Mouse (Mus musculus) hindbrain, embryonic 13.5 days (tissue): ENCODE measurements around the gene Ldlrad1. TPM values are rescaled to one million over a fixed set of nuclear protein-coding genes. Genes with fewer than 3 reads are reported as not detected.

ENCODE experiments used
- ATAC-seq: fragments of 200-750 bp; cut with Nextera tagmentation; 2 replicates; pipeline ENCODE4 v1.8.0; 2017; ENCODE audit warnings: moderate TSS enrichment; ENCODE audit not compliant: low FRiP score
- H3K27ac ChIP-seq: fragments of 300-500 bp; sonication (generic); 2 replicates; pipeline ENCODE4 v1.5.1; 2015; ENCODE audit warnings: inconsistent platforms, mild to moderate bottlenecking, moderate library complexity
- H3K27me3 ChIP-seq: fragments of 300-500 bp; sonication (generic); 2 replicates; pipeline ENCODE4 v1.6.1; 2015; ENCODE audit warnings: mild to moderate bottlenecking, inconsistent platforms
- H3K36me3 ChIP-seq: fragments of 300-500 bp; sonication (generic); 2 replicates; pipeline ENCODE4 v1.6.1; 2015; ENCODE audit warnings: mild to moderate bottlenecking, inconsistent platforms
- H3K4me1 ChIP-seq: fragments of 300-500 bp; sonication (generic); replicated peaks from 2 replicates; pipeline ENCODE4 v1.6.1; 2015; ENCODE audit warnings: inconsistent platforms
- H3K4me2 ChIP-seq: fragments of 300-500 bp; sonication (generic); 2 replicates; pipeline ENCODE4 v1.6.1; 2015; ENCODE audit warnings: inconsistent platforms, mild to moderate bottlenecking, moderate library complexity
- H3K4me3 ChIP-seq: fragments of 300-500 bp; sonication (generic); 2 replicates; pipeline ENCODE4 v1.5.1; 2015; ENCODE audit warnings: mild to moderate bottlenecking, inconsistent platforms
- H3K9ac ChIP-seq: fragments of 300-500 bp; sonication (generic); 2 replicates; pipeline ENCODE4 v1.6.1; 2015; ENCODE audit warnings: mild to moderate bottlenecking, inconsistent platforms
- H3K9me3 ChIP-seq: fragments of 300-500 bp; sonication (generic); 2 replicates; pipeline ENCODE4 v1.6.1; 2016; ENCODE audit warnings: inconsistent platforms
- WGBS: fragments of 180-500 bp; shearing (Covaris S2); methylation state at CpG from one replicate; pipeline ENCODE4 v1.1.7; 2015; 5-methylcytosine and 5-hydroxymethylcytosine counted together
- polyA plus RNA-seq: library from polyadenylated mRNA; unstranded; fragments of >200 nt; fragmentation: Nextera tagmentation; extraction: Ambion mirVana; gene quantifications from 2 replicates; pipeline ENCODE4 v1.2.1, GENCODE M21; 2015

Gene Ldlrad1
- polyA plus RNA-seq, 1 experiment from 2014 or later = not detected

- H3K4me3 ChIP-seq = no peak overlapping the region
- no peak overlapping the region for H3K27ac ChIP-seq
- WGBS = 78% methylated on average over 2 of the region's 2 CpGs
- peaks cover 16% of the 10 kb centered on the region for H3K36me3 ChIP-seq
- no peak for ATAC-seq
- 0 out of 2 replicates have a peak overlapping the region, but pooled peaks have one; percentile 0 for H3K9ac ChIP-seq
- peaks cover 34% of the 10 kb centered on the region for H3K4me1 ChIP-seq
- no peak overlapping the region for H3K4me2 ChIP-seq
- no peaks in the 10 kb centered on the region for H3K9me3 ChIP-seq
- H3K27me3 ChIP-seq = no peaks in the 10 kb centered on the region
Observed at GRCm38 (mm10) chr4:107182796-107183195, 26.2 kb upstream of the Ldlrad1 start.

- H3K9ac ChIP-seq = 0 out of 2 replicates have a peak overlapping the region, but pooled peaks have one; percentile 0
- no peaks in the 10 kb centered on the region for H3K9me3 ChIP-seq
- 89% methylated on average over 4 of the region's 4 CpGs for WGBS
- H3K4me2 ChIP-seq = no peak overlapping the region
- peaks cover 33% of the 10 kb centered on the region for H3K4me1 ChIP-seq
- H3K27me3 ChIP-seq = no peaks in the 10 kb centered on the region
- no peak overlapping the region for H3K4me3 ChIP-seq
- H3K27ac ChIP-seq = no peak overlapping the region
- H3K36me3 ChIP-seq = peaks cover 20% of the 10 kb centered on the region
- no peak for ATAC-seq
Observed at GRCm38 (mm10) chr4:107183203-107183602, 25.8 kb upstream of the Ldlrad1 start.

GRCm38 (mm10) chr4:107185703-107186102, 23.3 kb upstream of the Ldlrad1 start:
- Histone ChIP-seq H3K9me3 (no peaks in the 10 kb centered on the region), H3K4me2 (no peak overlapping the region), H3K9ac (no peak overlapping the region), H3K4me1 (peaks cover 22% of the 10 kb centered on the region), H3K4me3 (no peak overlapping the region), H3K27me3 (no peaks in the 10 kb centered on the region), H3K36me3 (peaks cover 43% of the 10 kb centered on the region), H3K27ac (no peak overlapping the region)
- WGBS = 76% methylated on average over 3 of the region's 3 CpGs
- ATAC-seq = no peak

- H3K27ac ChIP-seq = no peak overlapping the region
- no peak overlapping the region for H3K4me3 ChIP-seq
- H3K9ac ChIP-seq = no peak overlapping the region
- no peak overlapping the region for H3K4me2 ChIP-seq
- no peak for ATAC-seq
- peaks cover 79% of the 10 kb centered on the region for H3K36me3 ChIP-seq
- no peaks in the 10 kb centered on the region for H3K27me3 ChIP-seq
- no peaks in the 10 kb centered on the region for H3K4me1 ChIP-seq
- H3K9me3 ChIP-seq = no peaks in the 10 kb centered on the region
- 93% methylated on average over 3 of the region's 3 CpGs for WGBS
Observed at GRCm38 (mm10) chr4:107193841-107194240, 15.1 kb upstream of the Ldlrad1 start.

- H3K36me3 ChIP-seq = peaks cover 83% of the 10 kb centered on the region
- no peak for ATAC-seq
- H3K4me1 ChIP-seq = no peaks in the 10 kb centered on the region
Observed at GRCm38 (mm10) chr4:107196454-107196853, 12.5 kb upstream of the Ldlrad1 start.

GRCm38 (mm10) chr4:107198072-107198471, 10.9 kb upstream of the Ldlrad1 start:
- Histone ChIP-seq H3K27ac (no peak overlapping the region), H3K9ac (no peak overlapping the region), H3K9me3 (no peaks in the 10 kb centered on the region), H3K36me3 (peaks cover 87% of the 10 kb centered on the region), H3K4me2 (no peak overlapping the region), H3K4me3 (no peak overlapping the region), H3K4me1 (no peaks in the 10 kb centered on the region), H3K27me3 (no peaks in the 10 kb centered on the region)
- ATAC-seq = no peak
- 97% methylated on average over 5 of the region's 5 CpGs for WGBS

More at GRCm38 (mm10) chr4:107196454-107196853, 12.5 kb upstream of the Ldlrad1 start:
- H3K9me3 ChIP-seq = no peaks in the 10 kb centered on the region
- H3K4me3 ChIP-seq = no peak overlapping the region
- WGBS = 99% methylated on average over 2 of the region's 2 CpGs
- no peak overlapping the region for H3K27ac ChIP-seq
- no peak overlapping the region for H3K4me2 ChIP-seq
- no peaks in the 10 kb centered on the region for H3K27me3 ChIP-seq
- no peak overlapping the region for H3K9ac ChIP-seq

- Histone ChIP-seq H3K36me3 (peaks cover 96% of the 10 kb centered on the region), H3K4me3 (no peak overlapping the region), H3K27ac (no peak overlapping the region), H3K27me3 (no peaks in the 10 kb centered on the region), H3K9me3 (no peaks in the 10 kb centered on the region), H3K4me1 (no peaks in the 10 kb centered on the region), H3K9ac (no peak overlapping the region), H3K4me2 (no peak overlapping the region)
- 98% methylated on average over 3 of the region's 3 CpGs for WGBS
- no peak for ATAC-seq
Observed at GRCm38 (mm10) chr4:107201779-107202178, 7.2 kb upstream of the Ldlrad1 start.

- Histone ChIP-seq H3K4me1 (no peaks in the 10 kb centered on the region), H3K4me3 (no peak overlapping the region), H3K36me3 (peaks cover 96% of the 10 kb centered on the region), H3K4me2 (no peak overlapping the region), H3K9ac (no peak overlapping the region), H3K27ac (no peak overlapping the region), H3K9me3 (no peaks in the 10 kb centered on the region), H3K27me3 (no peaks in the 10 kb centered on the region)
- no peak for ATAC-seq
- 91% methylated on average over 7 of the region's 7 CpGs for WGBS
Observed at GRCm38 (mm10) chr4:107203001-107203400, 6.0 kb upstream of the Ldlrad1 start.

- Histone ChIP-seq H3K4me2 (no peak overlapping the region), H3K27me3 (no peaks in the 10 kb centered on the region), H3K27ac (no peak overlapping the region), H3K36me3 (peaks cover 74% of the 10 kb centered on the region), H3K9me3 (no peaks in the 10 kb centered on the region), H3K9ac (no peak overlapping the region), H3K4me1 (no peaks in the 10 kb centered on the region), H3K4me3 (no peak overlapping the region)
- WGBS = 94% methylated on average over 2 of the region's 2 CpGs
- no peak for ATAC-seq
Observed at GRCm38 (mm10) chr4:107207016-107207415, 2.0 kb upstream of the Ldlrad1 start.

GRCm38 (mm10) chr4:107210483-107211097, 1.6 kb downstream of the Ldlrad1 start:
- ATAC-seq = no peak
- H3K27me3 ChIP-seq = no peaks in the 10 kb centered on the region

GRCm38 (mm10) chr4:107211465-107211864, 2.5 kb downstream of the Ldlrad1 start:
- no peak overlapping the region for H3K9ac ChIP-seq

More at GRCm38 (mm10) chr4:107210483-107211097, 1.6 kb downstream of the Ldlrad1 start:
- Histone ChIP-seq H3K9ac (no peak overlapping the region), H3K4me2 (no peak overlapping the region), H3K4me1 (no peaks in the 10 kb centered on the region), H3K36me3 (peaks cover 39% of the 10 kb centered on the region), H3K4me3 (no peak overlapping the region), H3K9me3 (no peaks in the 10 kb centered on the region), H3K27ac (no peak overlapping the region)
- 84% methylated on average over 5 of the region's 5 CpGs for WGBS

GRCm38 (mm10) chr4:107211936-107212335, 3.0 kb downstream of the Ldlrad1 start:
- WGBS = 85% methylated on average over 5 of the region's 5 CpGs
- Histone ChIP-seq H3K4me1 (no peaks in the 10 kb centered on the region), H3K27ac (no peak overlapping the region), H3K4me2 (no peak overlapping the region), H3K36me3 (peaks cover 26% of the 10 kb centered on the region), H3K9me3 (no peaks in the 10 kb centered on the region), H3K9ac (no peak overlapping the region), H3K4me3 (no peak overlapping the region), H3K27me3 (no peaks in the 10 kb centered on the region)
- no peak for ATAC-seq

More at GRCm38 (mm10) chr4:107211465-107211864, 2.5 kb downstream of the Ldlrad1 start:
- Histone ChIP-seq H3K27me3 (no peaks in the 10 kb centered on the region), H3K27ac (no peak overlapping the region), H3K4me1 (no peaks in the 10 kb centered on the region), H3K4me3 (no peak overlapping the region), H3K36me3 (peaks cover 30% of the 10 kb centered on the region), H3K9me3 (no peaks in the 10 kb centered on the region), H3K4me2 (no peak overlapping the region)
- 70% methylated on average over 4 of the region's 4 CpGs for WGBS
- no peak for ATAC-seq
